Mouse (Mus musculus) neural tube, embryonic 13.5 days (tissue): Measurements from ENCODE around the gene Nmi. TPM values are rescaled to one million over a fixed set of nuclear protein-coding genes. Genes with fewer than 3 reads are reported as not detected.

Experiments used
- ATAC-seq: fragments of 200-750 bp; cut with Nextera tagmentation; 2 replicates; pipeline ENCODE4 v1.8.0; 2017; ENCODE audit warnings: low read depth, mild to moderate bottlenecking, moderate TSS enrichment, moderate library complexity
- H3K27ac ChIP-seq: fragments of 300-500 bp; sonication (generic); replicated peaks from 2 replicates; pipeline ENCODE4 v1.5.1; 2015; ENCODE audit warnings: moderate library complexity, mild to moderate bottlenecking, inconsistent platforms
- H3K27me3 ChIP-seq: fragments of 300-500 bp; sonication (generic); 2 replicates; pipeline ENCODE4 v1.6.1; 2015; ENCODE audit warnings: mild to moderate bottlenecking, inconsistent platforms
- H3K36me3 ChIP-seq: fragments of 300-500 bp; sonication (generic); 2 replicates; pipeline ENCODE4 v1.6.1; 2015; ENCODE audit warnings: mild to moderate bottlenecking, inconsistent platforms
- H3K4me1 ChIP-seq: fragments of 300-500 bp; sonication (generic); replicated peaks from 2 replicates; pipeline ENCODE4 v1.6.1; 2015; ENCODE audit warnings: inconsistent platforms
- H3K4me2 ChIP-seq: fragments of 300-500 bp; sonication (generic); 2 replicates; pipeline ENCODE4 v1.6.1; 2015; ENCODE audit warnings: inconsistent platforms, mild to moderate bottlenecking, moderate library complexity
- H3K4me3 ChIP-seq: fragments of 300-500 bp; sonication (generic); 2 replicates; pipeline ENCODE4 v1.5.1; 2015; ENCODE audit warnings: mild to moderate bottlenecking, inconsistent platforms
- H3K9ac ChIP-seq: fragments of 300-500 bp; sonication (generic); 2 replicates; pipeline ENCODE4 v1.6.1; 2015; ENCODE audit warnings: moderate library complexity, mild to moderate bottlenecking, inconsistent platforms
- H3K9me3 ChIP-seq: fragments of 300-500 bp; sonication (generic); 2 replicates; pipeline ENCODE4 v1.6.1; 2016; ENCODE audit warnings: inconsistent platforms
- WGBS: fragments of 180-500 bp; shearing (Covaris S2); methylation state at CpG from one replicate; pipeline ENCODE4 v1.1.7; 2015; 5-methylcytosine and 5-hydroxymethylcytosine counted together
- polyA plus RNA-seq: library from polyadenylated mRNA; unstranded; fragments of >200 nt; fragmentation: Nextera tagmentation; extraction: Ambion mirVana; gene quantifications from 2 replicates; pipeline ENCODE4 v1.2.1, GENCODE M21; 2015

Gene Nmi
- polyA plus RNA-seq, 1 experiment from 2014 or later: 5.6 TPM

GRCm38 (mm10) chr2:51937004-51937403 lies 36.3 kb downstream of the Nmi start:
- H3K27me3 ChIP-seq: peaks cover 9% of the 10 kb centered on the region
- WGBS: 73% methylated on average over 6 of the region's 6 CpGs
- H3K9me3 ChIP-seq: no peaks in the 10 kb centered on the region
- no peak overlapping the region for H3K4me3 ChIP-seq
- H3K27ac ChIP-seq: no peak overlapping the region
- ATAC-seq: no peak
- H3K9ac ChIP-seq: no peak overlapping the region
- peaks cover 9% of the 10 kb centered on the region; the same call in 1 of the 2 replicates for H3K4me1 ChIP-seq
- H3K4me2 ChIP-seq: no peak overlapping the region
- H3K36me3 ChIP-seq: no peaks in the 10 kb centered on the region

- Histone ChIP-seq H3K27ac (no peak overlapping the region), H3K4me2 (no peak overlapping the region), H3K9ac (no peak overlapping the region), H3K4me3 (no peak overlapping the region), H3K9me3 (no peaks in the 10 kb centered on the region), H3K27me3 (peaks cover 9% of the 10 kb centered on the region), H3K4me1 (peaks cover 9% of the 10 kb centered on the region; the same call in 1 of the 2 replicates), H3K36me3 (no peaks in the 10 kb centered on the region)
- ATAC-seq: no peak
- 82% methylated on average over 3 of the region's 3 CpGs for WGBS
Measured at GRCm38 (mm10) chr2:51936585-51936984, 36.7 kb downstream of the Nmi start.

- H3K4me3 ChIP-seq: no peak overlapping the region
- H3K4me1 ChIP-seq: peaks cover 9% of the 10 kb centered on the region; the same call in 1 of the 2 replicates
- H3K27ac ChIP-seq: no peak overlapping the region
- H3K9me3 ChIP-seq: no peaks in the 10 kb centered on the region
- WGBS: 91% methylated on average over 7 of the region's 7 CpGs
- H3K36me3 ChIP-seq: no peaks in the 10 kb centered on the region
- peaks cover 9% of the 10 kb centered on the region for H3K27me3 ChIP-seq
- no peak overlapping the region for H3K9ac ChIP-seq
- no peak overlapping the region; the same call in 1 of the 2 replicates for H3K4me2 ChIP-seq
- ATAC-seq: no peak
Measured at GRCm38 (mm10) chr2:51935921-51936320, 37.4 kb downstream of the Nmi start.

GRCm38 (mm10) chr2:51934574-51935334 lies 38.5 kb downstream of the Nmi start, which contains the start of gene Rbm43:
Rbm43 (minus strand) TSS chr2:51935163.
- Histone ChIP-seq H3K27ac (0 out of 2 replicates have a peak within 1 kb of the TSS, but pooled peaks have one; percentile 9), H3K9ac (peak within 1 kb of the TSS; percentile 72), H3K4me3 (peak within 1 kb of the TSS; percentile 51), H3K4me2 (peak within 1 kb of the TSS; percentile 89), H3K36me3 (no peaks in the 10 kb centered on the region), H3K4me1 (peaks cover 9% of the 10 kb centered on the region; the same call in 1 of the 2 replicates), H3K9me3 (no peaks in the 10 kb centered on the region), H3K27me3 (peaks cover 9% of the 10 kb centered on the region)
- ATAC-seq: peak; percentile 92
- WGBS: under 1% methylated on average over 48 of the region's 48 CpGs

GRCm38 (mm10) chr2:51933341-51934134 lies 39.8 kb downstream of the Nmi start:
- no peaks in the 10 kb centered on the region for H3K9me3 ChIP-seq
- H3K27ac ChIP-seq: no peak overlapping the region
- H3K36me3 ChIP-seq: no peaks in the 10 kb centered on the region
- peaks cover 9% of the 10 kb centered on the region for H3K27me3 ChIP-seq
- WGBS: 62% methylated on average over 11 of the region's 12 CpGs
- H3K9ac ChIP-seq: no peak overlapping the region
- peak overlapping the region; percentile 89; the same call in 1 of the 2 replicates for H3K4me2 ChIP-seq
- no peak for ATAC-seq
- H3K4me1 ChIP-seq: peaks cover 9% of the 10 kb centered on the region; the same call in 1 of the 2 replicates
- H3K4me3 ChIP-seq: no peak overlapping the region

GRCm38 (mm10) chr2:51931241-51931640 lies 42.1 kb downstream of the Nmi start:
- Histone ChIP-seq H3K27me3 (peaks cover 8% of the 10 kb centered on the region), H3K36me3 (no peaks in the 10 kb centered on the region), H3K4me1 (peaks cover 9% of the 10 kb centered on the region; the same call in 1 of the 2 replicates), H3K4me2 (no peak overlapping the region), H3K4me3 (no peak overlapping the region), H3K9ac (no peak overlapping the region), H3K27ac (no peak overlapping the region), H3K9me3 (no peaks in the 10 kb centered on the region)
- ATAC-seq: no peak
- 86% methylated on average over 7 of the region's 7 CpGs for WGBS

GRCm38 (mm10) chr2:51914944-51915680 lies 58.2 kb downstream of the Nmi start:
- no peaks in the 10 kb centered on the region for H3K9me3 ChIP-seq
- no peak overlapping the region for H3K4me3 ChIP-seq
- no peaks in the 10 kb centered on the region for H3K4me1 ChIP-seq
- no peak overlapping the region for H3K9ac ChIP-seq
- peak; percentile 81; the same call in 1 of the 2 replicates for ATAC-seq
- no peaks in the 10 kb centered on the region for H3K27me3 ChIP-seq
- 6% methylated on average over 5 of the region's 5 CpGs for WGBS
- H3K36me3 ChIP-seq: no peaks in the 10 kb centered on the region
- H3K27ac ChIP-seq: no peak overlapping the region
- no peak overlapping the region for H3K4me2 ChIP-seq

GRCm38 (mm10) chr2:51914532-51914931 lies 58.8 kb downstream of the Nmi start:
- no peak overlapping the region for H3K9ac ChIP-seq
- H3K4me2 ChIP-seq: no peak overlapping the region
- no peaks in the 10 kb centered on the region for H3K27me3 ChIP-seq
- WGBS: 56% methylated on average over 7 of the region's 7 CpGs
- no peaks in the 10 kb centered on the region for H3K9me3 ChIP-seq
- no peak overlapping the region for H3K4me3 ChIP-seq
- no peak for ATAC-seq
- H3K36me3 ChIP-seq: no peaks in the 10 kb centered on the region
- H3K27ac ChIP-seq: no peak overlapping the region
- no peaks in the 10 kb centered on the region for H3K4me1 ChIP-seq

- Histone ChIP-seq H3K27me3 (no peaks in the 10 kb centered on the region), H3K4me2 (no peak overlapping the region), H3K4me1 (no peaks in the 10 kb centered on the region), H3K9me3 (no peaks in the 10 kb centered on the region), H3K36me3 (no peaks in the 10 kb centered on the region), H3K9ac (no peak overlapping the region), H3K27ac (no peak overlapping the region), H3K4me3 (no peak overlapping the region)
- 45% methylated on average over 6 of the region's 6 CpGs for WGBS
- no peak for ATAC-seq
Measured at GRCm38 (mm10) chr2:51912740-51913139, 60.6 kb downstream of the Nmi start.

- no peaks in the 10 kb centered on the region for H3K27me3 ChIP-seq
- no peaks in the 10 kb centered on the region for H3K36me3 ChIP-seq
- no peak overlapping the region for H3K27ac ChIP-seq
- no peaks in the 10 kb centered on the region for H3K4me1 ChIP-seq
- no peak for ATAC-seq
- no peaks in the 10 kb centered on the region for H3K9me3 ChIP-seq
- H3K4me2 ChIP-seq: no peak overlapping the region
- no peak overlapping the region for H3K4me3 ChIP-seq
- H3K9ac ChIP-seq: no peak overlapping the region
- WGBS: 72% methylated on average over 2 of the region's 2 CpGs
Measured at GRCm38 (mm10) chr2:51911864-51912263, 61.4 kb downstream of the Nmi start.

- no peak for ATAC-seq
- H3K9ac ChIP-seq: no peak overlapping the region
- H3K4me1 ChIP-seq: no peaks in the 10 kb centered on the region
- no peak overlapping the region for H3K27ac ChIP-seq
- 61% methylated on average over 4 of the region's 4 CpGs for WGBS
- no peaks in the 10 kb centered on the region for H3K9me3 ChIP-seq
- H3K27me3 ChIP-seq: no peaks in the 10 kb centered on the region
- no peak overlapping the region for H3K4me3 ChIP-seq
- H3K4me2 ChIP-seq: no peak overlapping the region
- H3K36me3 ChIP-seq: no peaks in the 10 kb centered on the region
Measured at GRCm38 (mm10) chr2:51907538-51908110, 65.7 kb downstream of the Nmi start.
